Mouse (Mus musculus): ENCODE results near the gene Nek10. TPM values are rescaled to one million over a fixed set of nuclear protein-coding genes. Genes with fewer than 3 reads are reported as not detected.

Nek10 gene
- polyA plus RNA-seq, 1 experiment, result 0.11 TPM

DNA sequence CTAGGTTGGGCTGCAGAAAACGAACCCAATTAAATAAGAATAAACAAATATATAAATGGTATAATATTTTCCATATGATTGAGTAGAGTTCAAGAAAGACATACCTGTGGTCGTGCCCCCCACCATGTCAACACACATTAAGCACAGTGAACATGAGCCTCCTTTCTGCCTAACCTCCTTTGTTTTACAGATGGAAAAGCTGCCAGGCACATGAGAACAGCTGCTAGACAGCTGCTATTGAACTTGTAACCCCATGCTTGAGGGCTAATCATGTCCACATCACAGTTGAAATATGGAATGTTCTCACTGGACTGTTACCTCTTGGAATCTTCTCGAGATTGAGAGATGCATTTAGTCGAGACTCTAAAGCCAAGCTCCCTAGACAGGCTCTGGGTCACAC is 245.0 kb downstream of the Nek10 start:
- H3K4me3 ChIP-seq (ENCODE audit: insufficient read depth, low read length), result no peak overlapping the region
- TF ChIP-seq POLR2A (IDR thresholded peaks at IDR 0.05; ENCODE audit: low read depth, low read length) (no peak), CTCF (IDR thresholded peaks at IDR 0.05; ENCODE audit: borderline replicate concordance, insufficient read depth, low read length) (no peak)
- no peaks in the 10 kb centered on the region for H3K4me1 ChIP-seq (ENCODE audit: control insufficient read depth, insufficient read depth, low read length)
- no peak overlapping the region for H3K27ac ChIP-seq (ENCODE audit: insufficient read depth, low read length)

- Histone ChIP-seq H3K27ac (ENCODE audit: insufficient read depth, low read length) (no peak overlapping the region), H3K4me1 (ENCODE audit: control insufficient read depth, insufficient read depth, low read length) (no peaks in the 10 kb centered on the region), H3K4me3 (ENCODE audit: insufficient read depth, low read length) (no peak overlapping the region)
- TF ChIP-seq POLR2A (IDR thresholded peaks at IDR 0.05; ENCODE audit: low read depth, low read length) (no peak), CTCF (IDR thresholded peaks at IDR 0.05; ENCODE audit: borderline replicate concordance, insufficient read depth, low read length) (no peak)
Measured at GRCm38 (mm10) chr14:15061496-15061895, 258.3 kb downstream of the Nek10 start.

Other genes starting within 250 kb of the Nek10 start
- gene Slc4a7, start 101.1 kb upstream of the Nek10 start, polyA plus RNA-seq (2011; ENCODE audit: insufficient read length, low read depth, missing spikeins), result 34.4 and 34.5 TPM in 2 replicates

Data from embryonic fibroblast, embryonic 13.5 days (primary cell).